Mouse (Mus musculus): ENCODE data around the gene Slc23a4.

Slc23a4 gene

DNA sequence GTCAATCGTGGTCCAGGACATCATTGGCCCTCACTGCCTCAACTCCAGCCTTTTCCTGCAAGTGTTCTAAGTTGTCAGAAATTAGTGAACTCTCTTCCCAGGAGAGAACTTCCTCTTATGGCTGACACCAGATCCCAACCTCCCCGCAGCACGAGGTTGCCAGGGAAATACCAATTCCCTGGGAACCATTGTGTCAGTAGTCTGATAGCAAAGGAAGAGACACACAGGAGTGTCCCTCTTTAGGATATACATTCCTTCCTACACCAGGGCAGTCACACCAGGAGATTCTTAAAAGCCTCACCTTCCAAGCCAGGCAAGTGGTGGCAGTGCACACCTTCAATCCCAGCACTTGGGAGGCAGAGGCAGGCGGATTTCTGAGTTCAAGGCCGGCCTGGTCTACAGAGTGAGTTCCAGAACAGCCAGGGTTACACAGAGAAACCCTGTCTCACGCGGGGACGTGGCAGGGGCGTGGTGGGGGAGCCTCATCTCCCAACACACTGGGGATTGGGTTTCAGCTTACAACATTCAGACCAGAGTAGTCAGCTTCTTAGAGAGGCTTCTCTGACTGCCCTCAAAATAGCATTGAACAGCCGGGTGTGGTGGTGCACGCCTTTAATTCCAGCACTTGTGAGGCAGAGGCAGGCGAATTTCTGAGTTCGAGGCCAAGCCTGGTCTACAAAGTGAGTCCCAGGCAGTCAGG, 74.7 kb downstream of the Slc23a4 start:
- DNase-seq (ENCODE audit: low spot score in 2 of 2) = no peak

DNA sequence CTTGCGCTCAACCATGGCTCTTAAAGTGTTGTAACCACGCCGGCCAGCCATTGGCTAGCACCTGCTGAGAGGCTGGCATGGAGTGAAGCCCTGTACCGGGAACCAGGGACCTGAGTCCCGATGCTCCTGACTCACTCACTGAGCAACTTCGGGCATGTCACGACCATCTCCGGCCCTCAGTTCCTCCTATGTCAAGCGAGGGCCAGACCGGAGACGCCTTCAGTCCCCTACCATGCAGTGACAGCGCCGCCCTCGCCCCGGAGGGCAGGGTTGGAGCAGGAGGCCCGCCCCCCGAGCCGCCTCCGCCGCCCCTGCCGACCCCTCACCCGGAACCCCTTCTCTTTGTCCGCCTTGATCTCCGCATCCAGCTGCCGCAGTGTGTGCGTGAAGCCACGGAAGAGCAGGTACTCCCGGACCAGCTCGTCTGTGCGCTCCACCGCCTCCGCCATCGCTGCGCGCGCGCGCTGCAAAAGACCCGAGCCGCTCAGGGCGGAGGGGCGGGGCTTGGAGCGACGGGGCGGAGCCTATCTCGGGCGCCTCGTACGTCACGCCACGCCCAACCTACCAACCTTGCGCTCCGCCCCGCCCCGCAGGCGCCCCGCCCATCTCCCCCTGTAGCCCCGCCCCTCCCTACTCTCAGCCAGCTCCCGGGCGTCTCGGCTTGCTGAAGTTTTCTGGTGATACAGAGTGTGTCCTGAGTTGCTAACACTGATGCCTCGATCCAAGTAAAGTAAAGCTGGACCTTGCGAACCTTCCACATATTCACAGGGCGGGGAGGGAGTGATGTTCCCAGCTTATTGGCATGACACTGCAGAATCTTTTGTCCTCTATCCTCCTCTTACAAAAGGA, 77.6 kb downstream of the Slc23a4 start, which contains the start of gene Wdr91:
Wdr91 (minus strand) TSS at position 506 of the 849 bp plus-strand sequence.
- peak; percentile 89 to 93 for DNase-seq (ENCODE audit: low spot score in 2 of 2)

DNA sequence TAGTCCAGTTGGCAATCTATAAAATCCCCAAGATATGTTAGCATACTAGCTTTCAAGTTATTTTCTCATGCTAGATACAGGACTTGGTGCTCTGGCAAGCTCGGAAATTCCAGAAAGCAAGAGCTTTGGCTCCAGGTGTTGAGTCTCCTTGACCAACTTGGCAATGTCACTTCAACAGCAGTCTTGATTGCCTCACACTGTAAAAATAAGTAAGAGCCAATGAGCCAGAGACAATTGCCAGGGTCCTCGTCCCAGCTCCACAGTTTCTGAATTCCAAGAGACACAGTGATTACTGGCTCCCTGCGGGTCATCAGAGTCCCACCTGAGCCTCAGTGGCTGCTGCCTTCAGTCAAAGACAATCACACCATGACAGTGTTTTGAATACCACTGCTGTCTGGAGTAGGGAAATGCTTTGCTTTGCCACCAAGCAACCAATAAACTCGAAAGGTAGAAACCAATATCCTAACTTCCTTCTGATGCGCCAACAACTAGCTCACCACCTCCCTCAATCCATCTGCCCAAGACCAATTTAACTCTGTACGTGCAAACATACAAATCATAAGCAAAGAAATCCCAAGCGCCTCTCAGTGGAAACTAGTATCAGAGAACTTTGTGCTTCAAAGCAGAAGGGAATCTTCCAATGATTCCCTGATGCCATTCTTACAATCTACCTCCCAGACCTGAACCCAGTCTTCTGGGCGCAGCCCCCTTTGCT, 78.4 kb downstream of the Slc23a4 start:
- no peak for DNase-seq (ENCODE audit: low spot score in 2 of 2)

DNA sequence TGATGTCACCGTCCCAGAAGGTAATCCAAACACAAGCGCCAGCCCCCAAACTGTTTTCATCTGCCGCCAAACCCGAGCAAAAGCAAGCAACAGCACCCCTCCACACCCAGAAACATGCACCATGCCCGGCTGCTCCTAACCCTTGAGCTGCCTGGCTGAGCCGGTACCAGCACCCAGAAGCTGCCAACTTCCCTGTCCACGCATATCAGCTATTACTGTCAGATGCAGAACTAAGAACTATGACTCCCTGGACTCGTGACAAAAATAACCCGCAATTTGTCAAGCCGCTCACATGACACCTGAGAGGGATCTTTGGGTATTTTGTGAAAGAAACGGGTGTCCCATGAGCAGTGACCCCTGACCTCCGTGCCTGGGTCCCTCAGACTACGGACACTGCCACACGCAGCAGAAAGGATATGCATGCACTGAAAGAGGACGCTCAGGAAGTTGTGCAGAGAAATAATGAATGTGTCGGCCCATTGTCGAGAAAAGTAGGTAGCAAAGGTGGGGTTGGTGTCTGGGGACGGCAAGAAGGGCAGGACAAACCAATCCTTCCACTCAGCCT, 80.4 kb downstream of the Slc23a4 start:
- DNase-seq (ENCODE audit: low spot score in 2 of 2) = no peak

DNA sequence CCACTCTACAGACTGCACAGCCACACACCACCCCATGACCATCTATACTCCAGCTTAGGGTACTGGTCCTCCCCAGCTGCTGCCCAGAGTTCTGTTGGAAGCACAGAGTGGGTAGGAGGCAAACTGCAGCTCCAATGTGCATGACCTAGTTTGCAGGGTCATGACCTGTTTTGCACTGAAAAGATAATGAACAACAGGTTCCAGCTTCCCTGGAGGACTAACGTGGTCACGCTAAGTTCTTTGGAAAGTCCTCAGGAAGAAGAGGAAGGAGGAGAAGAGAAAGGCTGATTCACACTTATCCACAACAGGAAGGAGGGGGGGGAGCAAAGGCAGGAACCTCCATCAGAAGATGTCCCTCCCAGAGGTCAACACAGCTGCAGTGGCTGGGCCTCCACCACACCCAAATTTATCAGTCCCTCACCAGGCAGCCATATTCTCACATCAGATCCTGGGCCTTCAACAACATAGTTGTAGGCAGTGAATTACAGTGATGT, 81.0 kb downstream of the Slc23a4 start:
- peak; percentile 32 to 34 for DNase-seq (ENCODE audit: low spot score in 2 of 2)

DNA sequence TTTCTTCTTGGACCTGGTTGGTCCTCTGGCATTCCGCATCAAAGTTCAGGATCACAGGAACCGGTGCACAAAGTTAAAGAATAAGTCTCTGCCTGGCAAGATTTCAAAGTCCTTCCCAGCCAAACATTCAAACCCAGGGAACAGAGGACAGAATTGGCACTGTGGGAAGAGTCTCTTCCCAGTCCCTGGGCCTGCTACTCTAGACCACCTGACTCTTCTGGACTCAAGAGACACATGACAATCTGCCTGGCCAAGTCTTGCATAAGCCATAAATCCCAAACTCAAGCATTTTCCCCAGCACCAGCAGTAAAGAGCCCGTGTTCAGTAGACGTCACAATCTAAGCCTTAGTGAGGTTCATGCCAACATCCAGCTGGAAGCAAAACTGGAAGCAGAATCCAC, 81.5 kb downstream of the Slc23a4 start:
- DNase-seq (ENCODE audit: low spot score in 2 of 2) = peak; percentile 43 to 54

DNA sequence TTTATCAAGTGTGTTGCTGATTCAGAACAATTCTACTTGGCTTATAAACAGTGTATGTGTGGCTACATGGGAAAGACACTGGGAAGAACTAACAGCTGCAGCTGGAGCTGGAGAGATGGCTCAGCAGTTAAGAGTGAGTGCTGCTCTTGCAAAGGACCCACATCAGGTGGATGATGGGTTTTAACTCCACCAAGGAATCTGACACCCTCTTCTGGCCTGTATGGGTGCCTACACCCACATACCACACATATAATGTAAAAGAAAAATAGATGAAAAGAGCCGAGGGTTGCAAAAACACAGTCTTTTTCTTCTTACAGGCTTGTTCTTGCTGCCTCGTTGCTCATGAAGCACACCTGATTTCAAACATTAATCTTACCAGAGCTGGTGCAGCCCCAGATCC, 82.1 kb downstream of the Slc23a4 start:
- no peak for DNase-seq (ENCODE audit: low spot score in 2 of 2)

DNA sequence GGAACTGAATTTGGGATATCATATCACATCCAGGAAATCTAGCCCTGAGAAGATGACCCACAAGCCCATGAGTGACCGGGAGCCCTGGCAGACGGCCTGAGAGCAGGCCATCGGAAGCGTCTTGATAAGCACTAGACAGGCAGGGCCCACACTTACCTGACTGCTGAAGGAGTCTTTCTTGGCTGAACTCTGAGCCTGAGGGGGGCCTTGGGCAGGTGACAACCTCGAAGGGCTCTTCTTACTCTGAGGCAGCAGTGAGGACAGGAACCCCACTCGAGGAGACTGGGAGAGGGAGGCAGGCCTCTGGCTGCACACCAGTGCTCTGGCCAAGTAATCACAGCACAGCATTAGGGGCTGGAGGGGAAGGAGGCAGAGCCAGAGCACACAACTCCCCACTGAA, 83.8 kb downstream of the Slc23a4 start:
- no peak for DNase-seq (ENCODE audit: low spot score in 2 of 2)

DNA sequence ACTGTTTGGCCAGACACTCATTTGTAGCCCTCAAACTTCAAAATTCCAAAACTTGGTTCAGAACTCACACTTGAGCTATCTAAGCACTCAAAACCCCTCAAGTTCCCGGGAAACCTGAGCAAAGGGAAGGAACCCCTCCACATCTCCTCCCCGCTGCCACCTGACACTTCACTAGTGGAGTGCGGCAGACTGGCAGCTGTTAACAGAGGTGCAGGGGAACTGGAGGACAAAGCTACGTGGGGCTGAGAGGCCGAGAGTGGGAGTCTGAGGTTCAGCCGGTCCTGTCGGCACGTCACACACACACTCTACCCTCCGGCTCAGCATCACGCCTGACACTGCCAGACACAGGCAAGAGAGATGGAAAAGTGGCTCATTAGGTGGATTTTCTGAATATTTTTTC, 84.4 kb downstream of the Slc23a4 start:
- no peak for DNase-seq (ENCODE audit: low spot score in 2 of 2)

DNA sequence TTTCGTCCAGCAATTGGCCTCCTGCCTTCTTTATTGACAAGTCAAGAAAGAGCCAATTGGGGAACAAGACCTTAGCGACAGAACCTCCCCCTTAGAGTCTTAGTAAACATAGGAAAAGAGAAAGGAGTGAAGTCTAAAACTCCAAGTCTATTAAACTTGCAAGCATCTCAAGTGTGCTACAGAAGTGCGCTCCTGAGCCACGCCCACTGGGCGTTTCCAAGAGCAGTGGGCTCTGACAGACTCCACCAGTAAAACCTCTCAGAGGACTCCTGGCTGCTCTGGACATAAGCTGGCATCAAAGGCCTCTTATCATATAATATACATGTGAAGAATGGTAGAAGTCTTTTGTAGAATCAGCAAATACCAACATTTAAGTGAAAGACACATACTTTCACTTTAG, 84.8 kb downstream of the Slc23a4 start:
- DNase-seq (ENCODE audit: low spot score in 2 of 2) = no peak

DNA sequence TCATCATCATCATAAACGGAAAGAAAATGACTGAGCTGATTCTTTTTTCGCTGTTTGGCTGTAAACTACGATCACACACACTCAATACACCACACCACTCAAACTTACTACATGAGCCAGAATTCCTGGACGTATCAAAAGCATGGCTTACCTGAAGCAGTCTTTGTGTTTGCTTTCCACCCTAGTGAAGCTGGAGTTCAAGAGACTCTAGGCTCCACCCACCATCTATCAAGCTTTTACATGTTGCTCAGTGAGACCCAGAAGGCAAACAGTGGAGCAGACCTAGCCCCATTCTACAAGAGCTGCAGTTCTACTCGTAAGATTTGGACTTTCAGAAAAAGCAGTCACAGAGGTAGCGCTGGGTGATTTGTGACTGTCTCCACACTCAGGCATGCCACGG, 85.6 kb downstream of the Slc23a4 start:
- no peak for DNase-seq (ENCODE audit: low spot score in 2 of 2)

DNA sequence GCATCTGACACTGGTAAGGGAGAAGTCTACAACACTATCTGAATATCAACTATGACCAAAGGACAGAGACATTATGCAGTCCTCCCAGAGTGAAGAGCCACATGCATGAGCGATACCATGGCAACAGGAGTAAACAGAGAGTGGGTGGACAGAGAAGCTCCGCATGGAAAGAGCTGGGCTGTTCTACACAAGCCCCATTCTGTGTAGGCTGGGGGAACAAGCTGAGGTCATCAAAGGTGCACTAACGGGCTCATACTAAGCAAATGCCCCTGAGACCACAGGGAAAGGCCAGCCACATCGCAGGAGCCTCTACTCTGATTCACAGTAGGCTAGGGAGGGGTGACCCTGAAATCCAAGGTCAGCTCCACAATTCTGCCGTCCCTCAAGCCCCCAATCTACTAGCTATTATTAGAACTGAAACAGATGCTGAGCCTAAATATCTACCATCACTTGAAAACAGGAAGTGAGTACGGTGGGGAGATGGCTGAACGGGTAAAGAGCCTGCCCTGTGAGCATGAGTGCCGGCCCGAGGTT, 86.2 kb downstream of the Slc23a4 start:
- DNase-seq (ENCODE audit: low spot score in 2 of 2) = no peak

DNA sequence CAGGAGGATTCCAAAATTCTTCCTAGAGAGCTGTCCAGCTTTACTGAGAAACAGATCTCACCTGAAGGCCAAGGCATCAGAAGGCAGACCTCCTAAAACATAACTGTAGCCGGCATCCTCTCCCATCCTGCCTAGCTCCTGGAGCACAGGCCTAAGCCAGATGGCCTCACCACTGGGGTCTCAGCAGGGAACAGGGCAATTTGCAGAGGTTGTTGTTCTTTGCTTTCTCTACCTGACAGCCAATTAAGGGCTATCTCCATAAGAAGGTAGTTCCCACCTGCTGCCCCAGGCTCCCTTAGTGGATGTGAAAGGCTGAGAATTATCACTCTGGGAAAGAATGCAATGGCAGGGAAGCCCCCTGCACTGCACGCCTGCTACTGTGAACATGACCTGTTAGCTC, 87.2 kb downstream of the Slc23a4 start:
- DNase-seq (ENCODE audit: low spot score in 2 of 2) = no peak

DNA sequence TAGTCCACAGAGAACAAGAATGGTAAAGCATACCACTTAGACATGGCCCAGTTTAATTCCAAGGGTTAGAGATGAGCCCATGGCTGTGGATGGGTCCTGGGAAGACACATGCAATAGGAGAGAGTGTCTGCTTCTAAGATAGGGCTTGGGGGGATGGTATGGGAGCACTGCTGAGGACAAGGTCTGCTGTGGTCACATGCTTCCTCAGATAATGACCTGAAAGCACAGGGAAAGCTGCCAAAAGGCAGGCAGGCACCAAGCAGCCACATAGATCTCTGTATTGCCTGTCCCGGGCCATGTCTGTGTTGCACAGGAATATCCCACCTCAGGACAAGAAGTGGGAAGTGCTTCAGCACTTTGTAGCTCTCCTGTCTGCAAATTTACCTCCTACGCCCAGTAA, 89.1 kb downstream of the Slc23a4 start:
- no peak for DNase-seq (ENCODE audit: low spot score in 2 of 2)

DNA sequence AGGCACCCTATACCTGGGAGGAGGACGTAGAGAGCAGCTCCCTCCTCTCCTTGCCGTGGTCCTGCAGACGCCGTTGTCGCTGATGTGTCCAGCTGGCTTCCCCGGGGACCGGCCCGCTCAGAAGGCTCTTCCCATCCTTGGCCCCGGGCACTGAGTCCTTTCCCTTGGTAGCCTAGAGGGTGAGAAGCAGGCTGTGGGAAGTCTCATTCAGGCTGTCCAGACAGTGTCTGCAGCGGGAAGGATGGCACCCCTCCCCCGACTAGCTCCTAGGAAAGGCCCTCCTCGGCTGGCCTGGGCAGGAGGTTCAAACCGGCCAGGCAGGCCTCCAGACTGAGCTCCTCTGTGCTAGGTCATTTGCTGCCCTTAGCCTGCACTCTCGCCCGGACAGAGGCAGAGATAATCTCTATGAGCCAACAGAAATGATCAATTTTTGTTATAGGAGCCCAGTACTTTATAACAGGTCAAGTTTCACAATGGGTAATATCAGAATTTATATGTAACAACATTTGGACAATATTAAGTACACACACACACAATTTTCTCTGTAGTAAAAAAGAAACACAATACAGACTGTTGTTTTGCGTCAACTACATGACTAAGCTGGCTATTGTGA, 91.9 kb downstream of the Slc23a4 start:
- DNase-seq (ENCODE audit: low spot score in 2 of 2) = no peak

DNA sequence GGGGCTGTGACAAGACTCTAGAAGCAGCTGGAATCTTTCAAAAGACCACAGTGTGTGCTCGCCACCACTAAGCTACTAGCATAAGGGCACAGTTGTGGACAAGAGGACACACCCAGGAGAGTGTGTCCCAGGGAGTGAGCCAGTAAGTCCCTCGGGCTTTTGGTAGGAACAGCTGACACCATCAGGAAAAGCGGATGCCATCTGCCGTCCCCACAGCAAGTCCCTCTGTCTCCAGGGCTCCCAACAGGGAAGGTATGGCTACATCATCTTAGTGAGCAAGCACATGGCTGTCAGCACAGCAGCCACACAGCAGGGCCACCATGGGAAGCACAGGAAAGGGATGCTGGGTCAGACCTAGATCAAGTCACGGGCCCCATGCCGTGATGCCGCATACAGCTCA, 92.6 kb downstream of the Slc23a4 start:
- DNase-seq (ENCODE audit: low spot score in 2 of 2) = no peak

Data from heart, adult 9 months (tissue).